ENCODE assay signal across 27 mouse cellular contexts in the genomic region with DNA sequence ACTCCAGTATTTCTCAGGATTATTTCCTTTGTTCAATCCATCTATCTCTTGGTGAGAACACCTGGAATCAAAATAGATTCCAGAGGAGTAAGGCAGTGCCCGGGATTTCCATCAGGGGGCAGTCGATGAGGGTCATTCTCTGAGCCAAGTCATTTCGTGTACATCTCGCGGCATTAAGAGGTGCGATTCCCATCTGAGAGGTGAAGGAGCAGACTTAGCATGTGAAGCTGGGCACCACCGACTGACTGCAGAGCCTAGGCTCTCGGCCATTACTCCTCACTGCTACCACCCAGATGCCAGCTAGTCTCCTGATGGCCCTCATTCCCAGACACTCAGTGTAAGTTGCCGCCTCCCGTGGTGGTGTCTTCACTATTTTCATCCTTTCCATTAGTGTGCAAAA. TPM values are rescaled to one million over a fixed set of nuclear protein-coding genes. Genes with fewer than 3 reads are reported as not detected.
DNase-seq lines count a peak whose midpoint lies in the region; ATAC-seq and TF ChIP-seq lines count a peak whose summit lies in the region.
"Had no signal": no experiment of that assay in that cellular context is flagged by ENCODE, and none has a peak within 500 bp of the region (broad histone marks: within the 10 kb centered on the region; RNA-seq: fewer than 3 reads in every experiment).

No protein-coding gene starts in this region.

- peak; percentile 25 for TF ChIP-seq CTCF in layer of hippocampus, adult 2 months (conservative IDR thresholded peaks at IDR 0.05)
- TF ChIP-seq CTCF in stomach, postnatal 0 days (IDR thresholded peaks at IDR 0.05; ENCODE audit: low read depth), result peak; percentile 27; the same call in 1 of the 2 replicates

- no peaks in the 10 kb centered on the region for H3K9me3 ChIP-seq in stomach, postnatal 0 days (ENCODE audit: control insufficient read depth, low read length)
- H3K9me3 ChIP-seq: embryonic facial prominence, embryonic 12.5 days; heart, embryonic 13.5 days; liver, embryonic 15.5 days; lung, embryonic 15.5 days had no signal

- no peaks in the 10 kb centered on the region for H3K36me3 ChIP-seq in stomach, postnatal 0 days (ENCODE audit: control insufficient read depth, insufficient read depth, low read length)
- H3K36me3 ChIP-seq: embryonic facial prominence, embryonic 12.5 days; liver, embryonic 15.5 days; lung, embryonic 15.5 days had no signal

- intact Hi-C loops in heart, postnatal 36 days (cut with DNase I), result no loop called here

- DNase-seq in heart, adult 11 months, result peak; percentile 79
- no peak for DNase-seq in heart, postnatal 36 days
- DNase-seq in layer of hippocampus, adult 2 months (ENCODE audit: low spot score in 2 of 2), result no peak
- no peak for DNase-seq in layer of hippocampus, adult 18-20 months (ENCODE audit: low spot score in 2 of 2)
- DNase-seq in ZHBTc4 (ENCODE audit: low read depth, low spot score), result peak; percentile 14
- no peak for DNase-seq in stomach, postnatal 0 days (ENCODE audit: low spot score)
- DNase-seq in B cell, adult 2 months, result no peak
- DNase-seq: adrenal gland, adult 2 months; cerebellum, adult 9-11 months; forebrain, postnatal 0 days; heart, postnatal 4 days; kidney, postnatal 25 days; thymus, postnatal 25 days had no signal

- H3K4me1 ChIP-seq in stomach, postnatal 0 days (replicated peaks; ENCODE audit: control insufficient read depth, insufficient read depth), result no peaks in the 10 kb centered on the region
- H3K4me1 ChIP-seq: embryonic facial prominence, embryonic 12.5 days; liver, embryonic 15.5 days had no signal

- TF ChIP-seq EP300 in stomach, postnatal 0 days (optimal IDR thresholded peaks at IDR 0.05), result no peak

- H3K27me3 ChIP-seq in stomach, postnatal 0 days (ENCODE audit: control insufficient read depth, insufficient read depth, low read length), result no peaks in the 10 kb centered on the region
- H3K27me3 ChIP-seq: embryonic facial prominence, embryonic 12.5 days; heart, embryonic 13.5 days; liver, embryonic 15.5 days; lung, embryonic 15.5 days had no signal

- H3K27ac ChIP-seq in layer of hippocampus, adult 2 months, result no peak overlapping the region
- no peak overlapping the region for H3K27ac ChIP-seq in stomach, postnatal 0 days (replicated peaks)
- H3K27ac ChIP-seq: embryonic facial prominence, embryonic 12.5 days; heart, embryonic 13.5 days; hindbrain, embryonic 14.5 days; liver, embryonic 15.5 days; lung, embryonic 15.5 days; macrophage had no signal

- H3K9ac ChIP-seq in stomach, postnatal 0 days (ENCODE audit: low read length), result no peak overlapping the region
- H3K9ac ChIP-seq: embryonic facial prominence, embryonic 12.5 days; forebrain, postnatal 0 days; heart, embryonic 13.5 days; hindbrain, embryonic 14.5 days; liver, embryonic 15.5 days; lung, embryonic 15.5 days had no signal

- H3K4me3 ChIP-seq in layer of hippocampus, adult 2 months, result no peak overlapping the region
- H3K4me3 ChIP-seq in stomach, postnatal 0 days (ENCODE audit: low read depth, low read length), result no peak overlapping the region
- H3K4me3 ChIP-seq: embryonic facial prominence, embryonic 12.5 days; heart, embryonic 13.5 days; liver, embryonic 15.5 days; lung, embryonic 15.5 days had no signal

- no peak overlapping the region for H3K4me2 ChIP-seq in stomach, postnatal 0 days (replicated peaks; ENCODE audit: low read depth)
- H3K4me2 ChIP-seq: embryonic facial prominence, embryonic 12.5 days; heart, embryonic 13.5 days; hindbrain, embryonic 14.5 days; liver, embryonic 15.5 days; lung, embryonic 15.5 days had no signal

- WGBS in stomach, postnatal 0 days, result 69% methylated on average over 10 of the region's 10 CpGs

- no peak for ATAC-seq in stomach, postnatal 0 days (ENCODE audit: low FRiP score, low TSS enrichment)
- ATAC-seq: forebrain, postnatal 0 days; inflammation-experienced regulatory T-cells, adult 6 months; midbrain, embryonic 16.5 days had no signal

RNA-seq across cellular contexts. Expression of a gene that starts 8.9 kb away (rescaled TPM):
- total RNA-seq in heart, postnatal 36 days (2021), result 1,000 to 10,000 TPM in 1 of 2 experiments, 100 to 1,000 TPM in 1; 760 to 1,125 TPM
- not detected for total RNA-seq in layer of hippocampus, adult 2 months (2021)
- not detected for total RNA-seq in layer of hippocampus, adult 18-20 months (2021)
- 0.10 TPM in 1 of 2 replicates, not detected in the other for polyA plus RNA-seq in stomach, postnatal 0 days (2015; fragmentation: Nextera tagmentation; extraction: Ambion mirVana)
- total RNA-seq: forebrain, postnatal 0 days; left cerebral cortex, adult 18-20 months; left cerebral cortex, postnatal 36 days had no signal
- polyA plus RNA-seq: adrenal gland, adult 2 months; forebrain, embryonic 11.5 days; forebrain, postnatal 0 days; hindbrain, embryonic 14.5 days; inflammation-experienced regulatory T-cells, adult 6 months; kidney, embryonic 14.5 days; macrophage; midbrain, embryonic 16.5 days; neural tube, embryonic 14.5 days; stomach, embryonic 14.5 days had no signal

RNA-seq across cellular contexts. Expression of a gene that starts 58.3 kb away (rescaled TPM):
- total RNA-seq in heart, postnatal 36 days (2021), result 10 to 100 TPM; 26.4 to 32.7 TPM
- total RNA-seq in layer of hippocampus, adult 2 months (2021), result 100 to 1,000 TPM; 139 to 150 TPM
- total RNA-seq in layer of hippocampus, adult 18-20 months (2021), result 100 to 1,000 TPM; 144 to 162 TPM
- polyA plus RNA-seq in stomach, postnatal 0 days (2015; fragmentation: Nextera tagmentation; extraction: Ambion mirVana), result 73.5 and 80.9 TPM in 2 replicates

Comparison
In these comparisons a context has a peak if more than half of its experiments do, and no peak if none do; other contexts are left out.
1. DNase-seq: peak in heart, adult 11 months (single experiment) and ZHBTc4 (single experiment); none in heart, postnatal 36 days (0 of 2), layer of hippocampus, adult 2 months (0 of 2), layer of hippocampus, adult 18-20 months (0 of 2), stomach, postnatal 0 days (single experiment) and B cell, adult 2 months (0 of 2).
2. RNA of a gene that starts 8.9 kb away (total RNA-seq): 760 to 1,125 TPM in heart, postnatal 36 days; not detected in layer of hippocampus, adult 2 months and not detected in layer of hippocampus, adult 18-20 months; every median in the first group is over 100 times any median in the second.
3. RNA of a gene that starts 58.3 kb away (total RNA-seq): 144 to 162 TPM in layer of hippocampus, adult 18-20 months and 139 to 150 TPM in layer of hippocampus, adult 2 months; 26.4 to 32.7 TPM in heart, postnatal 36 days; every median in the first group is over 4 times any median in the second.